Mouse (Mus musculus) MEL (cell line): Measurements from ENCODE around the gene Creb5. TPM values are rescaled to one million over a fixed set of nuclear protein-coding genes. Genes with fewer than 3 reads are reported as not detected.

ENCODE experiments used
- DNase-seq: peaks from one replicate; pipeline ENCODE4 v3.0.0; 2011; ENCODE audit warnings: low read depth, low spot score
- H3K27ac ChIP-seq: 2 replicates; pipeline ENCODE4 v1.5.1; 2012; ENCODE audit warnings: low read depth, mild to moderate bottlenecking, control low read depth, low read length, moderate library complexity; ENCODE audit not compliant: control insufficient read depth
- H3K27me3 ChIP-seq, 2 experiments: fragments of 150-350 bp in 1 of 2; sonication (generic) in 1 of 2; 2 replicates each; pipeline ENCODE4 v1.6.1; 2012; ENCODE audit warnings: low read length in 2 of 2, mild to moderate bottlenecking in 2 of 2, improper control_type of control experiment in 1 of 2, moderate library complexity in 1 of 2; ENCODE audit not compliant: insufficient read depth in 2 of 2, control insufficient read depth in 1 of 2
- H3K36me3 ChIP-seq, 2 experiments: 2 replicates each; pipeline ENCODE4 v1.6.1; 2012 to 2014; ENCODE audit warnings: low read length in 2 of 2, improper control_type of control experiment in 1 of 2, inconsistent platforms in 1 of 2, mild to moderate bottlenecking in 1 of 2; ENCODE audit not compliant: insufficient read depth in 2 of 2, control insufficient read depth in 1 of 2
- H3K4me1 ChIP-seq, 2 experiments: fragments of 150-350 bp in 1 of 2; sonication (generic) in 1 of 2; 2 replicates each; pipeline ENCODE4 v1.6.1; 2012; ENCODE audit warnings: low read length in 2 of 2, improper control_type of control experiment in 1 of 2, mild to moderate bottlenecking in 1 of 2; ENCODE audit not compliant: insufficient read depth in 2 of 2, control insufficient read depth in 1 of 2
- H3K4me3 ChIP-seq, 2 experiments: fragments of 150-350 bp in 1 of 2; sonication (generic) in 1 of 2; 2 replicates each; pipeline ENCODE4 v1.5.1; 2012; ENCODE audit warnings: low read depth in 2 of 2, low read length in 2 of 2, mild to moderate bottlenecking in 2 of 2, moderate library complexity in 2 of 2, control low read depth in 1 of 2, improper control_type of control experiment in 1 of 2; ENCODE audit not compliant: control insufficient read depth in 1 of 2, insufficient read depth in 1 of 2
- H3K79me2 ChIP-seq: 2 replicates; pipeline ENCODE4 v1.6.1; 2012; ENCODE audit warnings: mild to moderate bottlenecking, low read length, moderate library complexity; ENCODE audit not compliant: control insufficient read depth, poor library complexity, insufficient read depth
- H3K9ac ChIP-seq: 2 replicates; pipeline ENCODE4 v1.6.1; 2012; ENCODE audit warnings: low read depth, mild to moderate bottlenecking, control low read depth, low read length, moderate library complexity; ENCODE audit not compliant: control insufficient read depth, poor library complexity, severe bottlenecking
- H3K9me3 ChIP-seq: fragments of 150-350 bp; sonication (generic); replicated peaks from 2 replicates; pipeline ENCODE4 v1.6.1; 2012; ENCODE audit warnings: mild to moderate bottlenecking, low read length, improper control_type of control experiment, moderate library complexity; ENCODE audit not compliant: insufficient read depth
- BHLHE40 ChIP-seq: IDR thresholded peaks from 2 replicates; pipeline ENCODE4 v1.6.1; 2012; ENCODE audit warnings: low read depth, mild to moderate bottlenecking, inconsistent platforms, low read length, improper control_type of control experiment, borderline replicate concordance
- CHD1 ChIP-seq: IDR thresholded peaks from 2 replicates; pipeline ENCODE4 v1.6.1; 2012; ENCODE audit warnings: low read depth, mild to moderate bottlenecking, inconsistent platforms, low read length, improper control_type of control experiment
- CTCF ChIP-seq, 3 experiments: IDR thresholded peaks in 2 of 3; conservative IDR thresholded peaks in 1 of 3; 2 replicates each; pipeline ENCODE4 v1.5.1; 2011 to 2012; ENCODE audit warnings: low read length in 3 of 3, low read depth in 2 of 3, mild to moderate bottlenecking in 2 of 3, improper control_type of control experiment in 1 of 3, inconsistent platforms in 1 of 3, mixed read lengths in 1 of 3, moderate library complexity in 1 of 3; ENCODE audit not compliant: control insufficient read depth in 1 of 3, insufficient read depth in 1 of 3, poor library complexity in 1 of 3, severe bottlenecking in 1 of 3
- ELF1 ChIP-seq: IDR thresholded peaks from 2 replicates; pipeline ENCODE4 v1.6.1; 2014; ENCODE audit warnings: low read depth, mild to moderate bottlenecking, inconsistent platforms, low read length, improper control_type of control experiment, moderate library complexity
- EP300 ChIP-seq, 2 experiments: IDR thresholded peaks; 2 replicates each; pipeline ENCODE4 v1.6.1; 2011; ENCODE audit warnings: improper control_type of control experiment in 2 of 2, low read length in 2 of 2, low read depth in 1 of 2, mild to moderate bottlenecking in 1 of 2
- GABPA ChIP-seq: IDR thresholded peaks from 2 replicates; pipeline ENCODE4 v1.6.1; 2012; ENCODE audit warnings: low read depth, mild to moderate bottlenecking, inconsistent platforms, low read length, improper control_type of control experiment, moderate library complexity
- JUND ChIP-seq: IDR thresholded peaks from 2 replicates; pipeline ENCODE4 v1.6.1; 2011; ENCODE audit warnings: low read depth, mild to moderate bottlenecking, improper control_type of control experiment, low read length
- MAFK ChIP-seq: IDR thresholded peaks from 2 replicates; pipeline ENCODE4 v1.6.1; 2011; ENCODE audit warnings: low read depth, mild to moderate bottlenecking, low read length, improper control_type of control experiment, borderline replicate concordance
- MAX ChIP-seq: IDR thresholded peaks from 2 replicates; pipeline ENCODE4 v1.6.1; 2011; ENCODE audit warnings: low read length, improper control_type of control experiment
- MAZ ChIP-seq: IDR thresholded peaks from 2 replicates; pipeline ENCODE4 v1.6.1; 2012; ENCODE audit warnings: low read depth, mild to moderate bottlenecking, inconsistent platforms, low read length, improper control_type of control experiment
- MEF2A ChIP-seq: IDR thresholded peaks from 2 replicates; pipeline ENCODE4 v1.6.1; 2014; ENCODE audit warnings: low read depth, mild to moderate bottlenecking, inconsistent platforms, low read length, improper control_type of control experiment; ENCODE audit not compliant: poor library complexity, insufficient replicate concordance, severe bottlenecking; ENCODE audit errors: extremely low read depth
- MXI1 ChIP-seq: IDR thresholded peaks from 2 replicates; pipeline ENCODE4 v1.6.1; 2011; ENCODE audit warnings: mild to moderate bottlenecking, low read depth, low read length, improper control_type of control experiment
- MYC ChIP-seq: IDR thresholded peaks from 2 replicates; pipeline ENCODE4 v1.6.1; 2011; ENCODE audit warnings: low read depth, mild to moderate bottlenecking, low read length, improper control_type of control experiment, moderate library complexity
- NELFE ChIP-seq: IDR thresholded peaks from 2 replicates; pipeline ENCODE4 v1.6.1; 2011; ENCODE audit warnings: low read depth, low read length, improper control_type of control experiment
- POLR2A ChIP-seq, 2 experiments: IDR thresholded peaks; 2 replicates each; pipeline ENCODE4 v1.6.1; 2011 to 2012; ENCODE audit warnings: low read length in 2 of 2, mild to moderate bottlenecking in 2 of 2, control low read depth in 1 of 2, improper control_type of control experiment in 1 of 2, low read depth in 1 of 2, moderate library complexity in 1 of 2; ENCODE audit not compliant: control insufficient read depth in 1 of 2, insufficient read depth in 1 of 2, poor library complexity in 1 of 2
- POLR2AphosphoS2 ChIP-seq: IDR thresholded peaks from 2 replicates; pipeline ENCODE4 v1.6.1; 2011; ENCODE audit warnings: low read length, improper control_type of control experiment
- RAD21 ChIP-seq: IDR thresholded peaks from 2 replicates; pipeline ENCODE4 v1.6.1; 2011; ENCODE audit warnings: mild to moderate bottlenecking, low read depth, low read length, improper control_type of control experiment
- RCOR1 ChIP-seq: IDR thresholded peaks from 2 replicates; pipeline ENCODE4 v1.6.1; 2012; ENCODE audit warnings: low read depth, mild to moderate bottlenecking, inconsistent platforms, low read length, improper control_type of control experiment
- SIN3A ChIP-seq: IDR thresholded peaks from 2 replicates; pipeline ENCODE4 v1.6.1; 2012; ENCODE audit warnings: low read length, improper control_type of control experiment, inconsistent platforms
- TAL1 ChIP-seq: IDR thresholded peaks from 2 replicates; pipeline ENCODE4 v1.6.1; 2012; ENCODE audit warnings: mild to moderate bottlenecking, inconsistent platforms, low read length, moderate library complexity, mixed read lengths
- TCF12 ChIP-seq: IDR thresholded peaks from 2 replicates; pipeline ENCODE4 v1.6.1; 2014; ENCODE audit warnings: low read depth, mild to moderate bottlenecking, inconsistent platforms, low read length, improper control_type of control experiment, moderate library complexity
- UBTF ChIP-seq: IDR thresholded peaks from 2 replicates; pipeline ENCODE4 v1.6.1; 2012; ENCODE audit warnings: low read depth, mild to moderate bottlenecking, inconsistent platforms, low read length, improper control_type of control experiment, moderate library complexity, borderline replicate concordance; ENCODE audit not compliant: insufficient read depth
- USF2 ChIP-seq, 2 experiments: IDR thresholded peaks; 2 replicates each; pipeline ENCODE4 v1.6.1; 2011 to 2012; ENCODE audit warnings: improper control_type of control experiment in 2 of 2, low read length in 2 of 2, borderline replicate concordance in 1 of 2, inconsistent platforms in 1 of 2, low read depth in 1 of 2, mild to moderate bottlenecking in 1 of 2; ENCODE audit not compliant: insufficient read depth in 1 of 2
- ZC3H11A ChIP-seq: IDR thresholded peaks from 2 replicates; pipeline ENCODE4 v1.6.1; 2012; ENCODE audit warnings: low read depth, mild to moderate bottlenecking, inconsistent platforms, low read length, improper control_type of control experiment
- ZKSCAN1 ChIP-seq: IDR thresholded peaks from 2 replicates; pipeline ENCODE4 v1.6.1; 2012; ENCODE audit warnings: low read depth, mild to moderate bottlenecking, inconsistent platforms, low read length, improper control_type of control experiment, moderate library complexity
- ZMIZ1 ChIP-seq: IDR thresholded peaks from 2 replicates; pipeline ENCODE4 v1.6.1; 2012; ENCODE audit warnings: low read depth, mild to moderate bottlenecking, inconsistent platforms, low read length, improper control_type of control experiment, moderate library complexity
- ZNF384 ChIP-seq: IDR thresholded peaks from 2 replicates; pipeline ENCODE4 v1.6.1; 2012; ENCODE audit warnings: low read depth, mild to moderate bottlenecking, inconsistent platforms, low read length, improper control_type of control experiment
- polyA plus RNA-seq, 2 experiments: library from polyadenylated mRNA; stranded (reverse) in 1 of 2; unstranded in 1 of 2; fragments of >175 nt in 1 of 2; fragments of >200 nt in 1 of 2; gene quantifications; 2 replicates each; pipeline versions ENCODE4 v1.2.1 to v1.2.4; 2012; ENCODE audit warnings: low replicate concordance in 2 of 2, low read depth in 1 of 2; ENCODE audit not compliant: insufficient read length in 2 of 2, insufficient read depth in 1 of 2, missing spikeins in 1 of 2
- total RNA-seq: library from RNA; depleted of rRNA; stranded (reverse); fragments of 300-350 nt; gene quantifications from 2 replicates; pipeline ENCODE4 v1.2.3, GENCODE M21; 2012

Creb5 gene
- total and polyA plus RNA-seq, 3 experiments, result not detected

GRCm38 (mm10) chr6:53308684-53309083 is 21.6 kb downstream of the Creb5 start:
- Histone ChIP-seq H3K9ac (no peak overlapping the region), H3K27ac (no peak overlapping the region), H3K79me2 (no peaks in the 10 kb centered on the region), H3K27me3 (no peaks in the 10 kb centered on the region), H3K9me3 (no peaks in the 10 kb centered on the region), H3K4me1 (no peaks in the 10 kb centered on the region), H3K4me3 (no peak overlapping the region), H3K36me3 (no peaks in the 10 kb centered on the region)
- peak; percentile 6 for DNase-seq
- no peak for TF ChIP-seq EP300 (IDR thresholded peaks at IDR 0.05; ENCODE audit: low read depth in 1 of 2, low read length in 2 of 2)
- TF ChIP-seq ELF1, result no peak
- no peak for TF ChIP-seq MYC
- no peak for TF ChIP-seq MEF2A
- TF ChIP-seq UBTF, result no peak
- TF ChIP-seq ZKSCAN1, result no peak
- no peak for TF ChIP-seq RAD21
- TF ChIP-seq POLR2AphosphoS2, result no peak
- TF ChIP-seq MAFK, result no peak
- no peak for TF ChIP-seq BHLHE40
- TF ChIP-seq MAX, result no peak
- no peak for TF ChIP-seq RCOR1
- no peak for TF ChIP-seq CTCF (IDR thresholded peaks at IDR 0.05 in 2 of 3, conservative IDR thresholded peaks at IDR 0.05 in 1 of 3; ENCODE audit: control insufficient read depth in 1 of 3, insufficient read depth in 1 of 3, low read depth in 2 of 3, low read length in 3 of 3, poor library complexity in 1 of 3, severe bottlenecking in 1 of 3)
- no peak for TF ChIP-seq USF2 (IDR thresholded peaks at IDR 0.05; ENCODE audit: borderline replicate concordance in 1 of 2, insufficient read depth in 1 of 2, low read depth in 1 of 2, low read length in 2 of 2)
- no peak for TF ChIP-seq SIN3A

DNA sequence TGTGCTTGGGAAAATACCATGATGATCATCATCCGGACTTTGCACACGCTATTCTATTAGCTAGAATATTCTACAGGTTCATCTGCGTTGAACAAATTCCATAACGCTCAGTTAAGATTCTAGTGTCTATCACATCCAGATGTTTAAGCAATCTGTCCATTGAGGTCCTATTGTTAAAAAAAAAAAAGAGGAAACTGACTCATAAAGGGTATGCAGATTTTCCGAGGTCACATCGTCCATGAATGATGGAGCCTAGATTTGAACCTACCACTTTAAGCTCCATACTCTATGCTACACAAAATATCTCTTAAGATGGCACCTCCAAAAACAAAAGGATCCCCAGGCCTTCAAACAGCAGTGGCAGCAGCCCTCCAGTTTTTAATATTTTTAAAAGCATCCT is 26.5 kb downstream of the Creb5 start:
- Histone ChIP-seq H3K4me3 (no peak overlapping the region), H3K9me3 (no peaks in the 10 kb centered on the region), H3K79me2 (no peaks in the 10 kb centered on the region), H3K27ac (no peak overlapping the region), H3K36me3 (no peaks in the 10 kb centered on the region), H3K4me1 (no peaks in the 10 kb centered on the region), H3K27me3 (no peaks in the 10 kb centered on the region), H3K9ac (no peak overlapping the region)
- no peak for TF ChIP-seq MAFK
- no peak for DNase-seq

DNA sequence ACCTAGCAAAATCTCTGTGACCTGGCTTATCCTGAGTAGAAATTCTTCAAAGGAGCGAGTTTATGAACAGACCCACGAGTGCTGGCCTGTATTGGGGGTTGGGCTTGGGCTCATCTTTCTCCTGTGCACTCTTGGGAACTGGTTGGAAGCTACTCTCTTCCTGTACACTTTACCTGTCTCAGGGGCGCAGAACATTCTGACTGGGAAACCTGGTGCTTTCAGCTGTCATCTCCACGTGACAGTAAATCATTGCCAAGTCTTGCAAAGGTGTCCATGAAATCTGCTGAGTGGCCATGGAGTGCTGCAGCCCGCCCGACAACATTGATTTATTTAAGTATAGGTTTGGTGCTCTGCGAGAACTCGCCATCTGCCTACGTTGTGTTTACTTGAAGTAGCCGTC is 27.1 kb downstream of the Creb5 start:
- no peaks in the 10 kb centered on the region for H3K9me3 ChIP-seq
- no peak for DNase-seq
- no peak overlapping the region for H3K9ac ChIP-seq
- H3K27ac ChIP-seq, result no peak overlapping the region
- H3K4me3 ChIP-seq, result no peak overlapping the region
- H3K4me1 ChIP-seq, result no peaks in the 10 kb centered on the region
- no peaks in the 10 kb centered on the region for H3K79me2 ChIP-seq
- H3K27me3 ChIP-seq, result no peaks in the 10 kb centered on the region
- H3K36me3 ChIP-seq, result no peaks in the 10 kb centered on the region
- TF ChIP-seq JUND, result no peak
- TF ChIP-seq MAFK, result no peak
- TF ChIP-seq NELFE, result no peak
- no peak for TF ChIP-seq EP300 (IDR thresholded peaks at IDR 0.05; ENCODE audit: low read depth in 1 of 2, low read length in 2 of 2)
- TF ChIP-seq CHD1, result no peak
- TF ChIP-seq GABPA, result no peak
- TF ChIP-seq ZMIZ1, result no peak
- no peak for TF ChIP-seq MXI1
- TF ChIP-seq ZNF384, result no peak
- TF ChIP-seq MAZ, result no peak
- no peak for TF ChIP-seq MEF2A
- TF ChIP-seq MYC, result no peak
- no peak for TF ChIP-seq TCF12
- TF ChIP-seq ZC3H11A, result no peak
- no peak for TF ChIP-seq POLR2A (IDR thresholded peaks at IDR 0.05; ENCODE audit: control insufficient read depth in 1 of 2, insufficient read depth in 1 of 2, low read depth in 1 of 2, low read length in 2 of 2, poor library complexity in 1 of 2)
- TF ChIP-seq TAL1, result no peak
